Mouse (Mus musculus): ENCODE data around the gene Kcnma1.

GRCm38 (mm10) chr14:23896036-23896435 is 118.3 kb downstream of the Kcnma1 start:
- TF ChIP-seq CTCF (conservative IDR thresholded peaks at IDR 0.05; ENCODE audit: low read length) (no peak), NANOG (IDR thresholded peaks at IDR 0.05; ENCODE audit: borderline replicate concordance, low read length) (no peak), POU5F1 (IDR thresholded peaks at IDR 0.05; ENCODE audit: borderline replicate concordance, low read length) (no peak)
